Mouse (Mus musculus): ENCODE measurements around the gene Tmem147. TPM values are rescaled to one million over a fixed set of nuclear protein-coding genes. Genes with fewer than 3 reads are reported as not detected.

Gene Tmem147
- total RNA-seq (2023; ENCODE audit: inconsistent age) = 43.1 to 54.2 TPM (median 51.1 TPM) in 4 replicates

GRCm38 (mm10) chr7:30729396-30730063 lies at the start of gene Tmem147:
Gene Tmem147, minus strand, starts transcription at chr7:30729540.

DNA sequence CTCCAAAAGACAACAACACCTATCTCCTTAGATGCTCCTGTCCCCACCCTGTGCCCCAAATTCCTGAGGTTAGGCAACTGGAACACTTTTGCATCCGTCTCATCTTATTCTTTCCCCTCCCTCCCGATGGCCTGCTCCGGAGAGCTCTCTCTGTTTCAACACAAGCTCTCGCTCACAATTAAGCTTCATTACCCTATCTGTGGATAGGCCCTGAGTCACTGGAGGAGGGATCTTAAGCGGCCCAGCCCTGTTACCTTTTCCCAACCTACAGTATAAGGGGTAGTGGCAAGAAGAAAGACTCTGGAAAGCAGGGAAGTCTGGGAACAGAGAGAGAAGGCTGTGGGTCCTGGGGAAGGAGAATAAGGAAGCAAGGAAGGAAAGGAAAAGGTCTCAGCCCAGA lies 34.1 kb upstream of the Tmem147 start, which contains the start of gene Dmkn:
Gene Dmkn (plus strand): TSS at position 301 of the 400 bp plus-strand sequence.

GRCm38 (mm10) chr7:30751086-30751669 lies 21.8 kb upstream of the Tmem147 start, which contains the start of gene Sbsn:
Gene Sbsn, plus strand, starts transcription at chr7:30751471.

GRCm38 (mm10) chr7:30743617-30744016 lies 14.3 kb upstream of the Tmem147 start, which contains the start of gene Gapdhs:
Gene Gapdhs, minus strand, starts transcription at chr7:30743681.

DNA sequence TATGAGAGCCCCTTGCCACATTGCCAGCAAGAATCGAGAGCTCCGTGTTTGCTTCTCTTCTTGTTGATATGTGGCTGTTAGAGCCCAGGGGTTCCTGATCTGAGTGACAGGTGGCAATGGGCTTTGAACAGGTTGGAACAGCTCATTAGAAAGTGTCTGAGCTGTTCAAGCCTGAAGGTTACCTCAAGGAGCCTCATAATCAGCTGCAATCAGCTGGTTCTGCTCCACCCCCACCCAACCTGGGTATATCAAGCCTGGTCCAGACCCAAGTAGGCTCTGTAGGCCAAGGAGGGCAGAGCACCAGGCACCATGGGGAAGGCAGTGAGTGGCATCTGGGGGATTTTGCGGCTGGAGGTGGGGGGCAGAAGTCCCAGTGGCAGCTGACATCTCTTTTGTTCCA lies 17.4 kb downstream of the Tmem147 start, which contains the start of gene Atp4a:
Gene Atp4a (plus strand): TSS at position 268 of the 400 bp plus-strand sequence.

GRCm38 (mm10) chr7:30698589-30698988 lies 30.8 kb downstream of the Tmem147 start, which contains the start of gene 2200002J24Rik:
Gene 2200002J24Rik, plus strand, starts transcription at chr7:30698926.

Other genes with a start within 250 kb of the Tmem147 start
- gene Prodh2, start 235.9 kb downstream of the Tmem147 start, total RNA-seq (2023; ENCODE audit: inconsistent age) = not detected in 4 replicates
- gene Arhgap33, start 194.5 kb downstream of the Tmem147 start, total RNA-seq (2023; ENCODE audit: inconsistent age) = 11.3 to 15.9 TPM (median 12.8 TPM) in 4 replicates
- 1.6 to 3.7 TPM (median 2.0 TPM) in 4 replicates for gene Hspb6, start 177.4 kb downstream of the Tmem147 start, total RNA-seq (2023; ENCODE audit: inconsistent age)
- 11.8 to 20.0 TPM (median 14.2 TPM) in 4 replicates for gene Proser3, start 177.2 kb downstream of the Tmem147 start, total RNA-seq (2023; ENCODE audit: inconsistent age)
- gene Lin37, start 169.7 kb downstream of the Tmem147 start, total RNA-seq (2023; ENCODE audit: inconsistent age) = 38.2 to 49.8 TPM (median 44.0 TPM) in 4 replicates
- 98.1 to 127 TPM (median 108 TPM) in 4 replicates for gene U2af1l4, start 166.2 kb downstream of the Tmem147 start, total RNA-seq (2023; ENCODE audit: inconsistent age)
- gene Gm49396, start 166.2 kb downstream of the Tmem147 start, total RNA-seq (2023; ENCODE audit: inconsistent age) = 9.7 to 14.5 TPM (median 10.9 TPM) in 4 replicates
- 130 to 155 TPM (median 145 TPM) in 4 replicates for gene Psenen, start 165.9 kb downstream of the Tmem147 start, total RNA-seq (2023; ENCODE audit: inconsistent age)
- gene Igflr1, start 164.1 kb downstream of the Tmem147 start, total RNA-seq (2023; ENCODE audit: inconsistent age) = 7.7 to 12.0 TPM (median 8.8 TPM) in 4 replicates
- gene Kmt2b, start 140.8 kb downstream of the Tmem147 start, total RNA-seq (2023; ENCODE audit: inconsistent age) = 95.8 to 120 TPM (median 111 TPM) in 4 replicates
- gene Zbtb32, start 130.6 kb downstream of the Tmem147 start, total RNA-seq (2023; ENCODE audit: inconsistent age) = 1.0 to 1.6 TPM (median 1.2 TPM) in 4 replicates
- gene Upk1a, start 116.7 kb downstream of the Tmem147 start, total RNA-seq (2023; ENCODE audit: inconsistent age) = 0.48 to 0.71 TPM (median 0.48 TPM) in 3 of 4 replicates, not detected in the other
- gene Cox6b1, start 103.4 kb downstream of the Tmem147 start, total RNA-seq (2023; ENCODE audit: inconsistent age) = 203 to 268 TPM (median 215 TPM) in 4 replicates
- not detected in 4 replicates for gene Etv2, start 93.7 kb downstream of the Tmem147 start, total RNA-seq (2023; ENCODE audit: inconsistent age)
- 91.1 to 103 TPM (median 95.7 TPM) in 4 replicates for gene Rbm42, start 79.2 kb downstream of the Tmem147 start, total RNA-seq (2023; ENCODE audit: inconsistent age)
- gene Haus5, start 64.5 kb downstream of the Tmem147 start, total RNA-seq (2023; ENCODE audit: inconsistent age) = 54.9 to 62.9 TPM (median 59.7 TPM) in 4 replicates
- not detected in 4 replicates for gene Pmis2, start 57.9 kb downstream of the Tmem147 start, total RNA-seq (2023; ENCODE audit: inconsistent age)
- not detected in 4 replicates for gene 2200002J24Rik, start 30.6 kb downstream of the Tmem147 start, total RNA-seq (2023; ENCODE audit: inconsistent age)
- 0.30 to 1.6 TPM (median 0.54 TPM) in 4 replicates for gene Atp4a, start 17.3 kb downstream of the Tmem147 start, total RNA-seq (2023; ENCODE audit: inconsistent age)
- gene Gapdhs, start 14.1 kb upstream of the Tmem147 start, total RNA-seq (2023; ENCODE audit: inconsistent age) = not detected in 4 replicates
- 2.7 to 5.7 TPM (median 2.9 TPM) in 4 replicates for gene Sbsn, start 21.9 kb upstream of the Tmem147 start, total RNA-seq (2023; ENCODE audit: inconsistent age)
- gene Dmkn, start 34.2 kb upstream of the Tmem147 start, total RNA-seq (2023; ENCODE audit: inconsistent age) = not detected in 4 replicates
- not detected in 4 replicates for gene Krtdap, start 58.4 kb upstream of the Tmem147 start, total RNA-seq (2023; ENCODE audit: inconsistent age)
- gene Ffar2, start 94.2 kb upstream of the Tmem147 start, total RNA-seq (2023; ENCODE audit: inconsistent age) = 11.4 to 15.1 TPM (median 13.7 TPM) in 4 replicates
- 0.84 to 1.7 TPM (median 1.0 TPM) in 4 replicates for gene Ffar3, start 126.6 kb upstream of the Tmem147 start, total RNA-seq (2023; ENCODE audit: inconsistent age)
- 21.3 to 27.3 TPM (median 25.8 TPM) in 4 replicates for gene Ffar1, start 132.0 kb upstream of the Tmem147 start, total RNA-seq (2023; ENCODE audit: inconsistent age)
- 1,045 to 1,202 TPM (median 1,120 TPM) in 4 replicates for gene Cd22, start 150.8 kb upstream of the Tmem147 start, total RNA-seq (2023; ENCODE audit: inconsistent age)
- gene Mag, start 185.3 kb upstream of the Tmem147 start, total RNA-seq (2023; ENCODE audit: inconsistent age) = 0.21 to 0.26 TPM in 2 of 4 replicates, not detected in the others
- not detected in 4 replicates for gene Hamp2, start 195.1 kb upstream of the Tmem147 start, total RNA-seq (2023; ENCODE audit: inconsistent age)
- not detected in 4 replicates for gene Hamp, start 214.5 kb upstream of the Tmem147 start, total RNA-seq (2023; ENCODE audit: inconsistent age)
- gene Usf2, start 227.3 kb upstream of the Tmem147 start, total RNA-seq (2023; ENCODE audit: inconsistent age) = 124 to 171 TPM (median 156 TPM) in 4 replicates
- 1.6 to 2.2 TPM (median 1.9 TPM) in 4 replicates for gene Lsr, start 243.9 kb upstream of the Tmem147 start, total RNA-seq (2023; ENCODE audit: inconsistent age)
- 0.35 TPM in 1 of 4 replicates, not detected in the others for gene Fam187b, start 244.2 kb upstream of the Tmem147 start, total RNA-seq (2023; ENCODE audit: inconsistent age)

Measured in B cell, adult (primary cell).